Mouse (Mus musculus) right cerebral cortex, postnatal 36 days (tissue): ENCODE data around the gene Elavl3.
A peak's percentile ranks its signal among the peaks of the same experiment; 100 is the strongest.

ENCODE experiments used
- DNase-seq, 2 experiments: peaks; one replicate each; pipeline ENCODE4 v3.0.0; 2022; ENCODE audit warnings: low spot score in 2 of 2, mixed read lengths in 1 of 2

Elavl3 gene

DNA sequence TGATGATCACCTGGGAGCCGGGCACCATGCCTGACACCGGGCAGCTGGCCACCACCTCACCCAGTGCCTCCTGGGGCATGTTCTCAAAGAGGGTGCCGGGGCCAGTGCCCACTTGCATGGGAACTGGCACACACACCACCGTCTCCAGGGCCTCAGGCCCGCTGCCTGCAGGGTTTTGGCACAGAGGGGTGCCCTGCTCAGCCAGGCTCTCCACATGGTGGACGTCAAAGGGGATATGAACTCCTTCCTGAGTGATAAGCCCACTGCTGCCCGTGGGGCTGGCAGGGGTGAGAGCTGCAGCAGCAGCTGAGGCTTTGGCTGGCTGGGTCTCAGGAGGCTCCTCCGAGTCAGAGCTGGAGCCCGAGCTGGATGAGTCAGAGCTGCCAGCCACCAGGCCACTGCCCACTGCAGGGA, 6.2 kb upstream of the Elavl3 start:
- DNase-seq, result no peak

DNA sequence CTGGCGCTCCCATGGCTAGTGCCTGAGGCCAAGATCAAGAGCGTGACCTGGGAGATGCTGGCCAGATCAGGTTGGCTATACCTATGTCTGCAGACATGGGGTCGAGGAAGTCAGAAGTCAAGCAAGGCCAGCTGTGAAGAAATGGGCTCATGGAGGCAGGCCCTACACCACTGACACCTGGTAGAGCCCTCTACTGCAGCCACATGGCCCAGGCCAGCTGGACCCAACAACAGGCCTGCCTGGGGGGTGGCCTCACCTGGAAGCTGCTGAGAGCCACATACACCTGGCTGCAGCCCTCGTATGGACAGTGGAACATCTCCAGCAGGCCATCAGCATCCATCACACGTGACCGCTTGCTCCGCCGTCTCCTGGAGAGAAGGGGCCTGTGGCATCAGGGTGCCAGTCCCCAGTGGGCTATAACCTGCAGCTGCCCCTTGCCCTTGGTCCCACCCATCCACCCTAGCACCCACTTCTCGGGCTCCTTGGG, 5.3 kb upstream of the Elavl3 start:
- no peak for DNase-seq

DNA sequence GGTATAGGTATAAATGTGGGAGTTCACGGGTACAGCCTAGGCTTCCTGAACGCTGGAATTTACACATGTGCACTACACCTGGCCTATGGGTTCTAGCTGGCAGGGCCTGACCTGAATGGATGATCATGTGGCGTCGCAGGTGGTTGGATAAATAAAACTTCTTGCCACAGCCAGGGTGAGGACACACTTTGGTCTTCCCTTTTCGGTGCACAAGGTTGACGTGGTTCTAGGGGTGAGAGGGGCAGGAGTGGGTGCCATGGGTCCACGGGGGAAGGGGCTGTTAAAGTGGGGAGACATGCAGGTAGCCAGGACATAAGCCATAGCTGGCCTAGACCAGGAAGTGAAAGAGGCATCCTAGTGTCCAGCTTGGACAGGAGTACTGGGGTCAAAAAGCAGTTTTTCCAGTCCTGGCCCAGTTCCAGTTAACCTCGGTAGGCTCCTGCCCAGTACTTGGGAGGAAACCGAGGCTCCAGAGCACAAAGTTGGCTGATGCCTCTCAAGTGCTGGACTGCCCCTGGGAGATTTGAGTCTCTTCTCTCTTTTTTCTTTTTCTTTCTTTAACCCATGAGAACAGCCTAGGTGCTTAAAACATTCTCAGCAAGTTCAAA, 4.6 kb upstream of the Elavl3 start:
- DNase-seq, result no peak

DNA sequence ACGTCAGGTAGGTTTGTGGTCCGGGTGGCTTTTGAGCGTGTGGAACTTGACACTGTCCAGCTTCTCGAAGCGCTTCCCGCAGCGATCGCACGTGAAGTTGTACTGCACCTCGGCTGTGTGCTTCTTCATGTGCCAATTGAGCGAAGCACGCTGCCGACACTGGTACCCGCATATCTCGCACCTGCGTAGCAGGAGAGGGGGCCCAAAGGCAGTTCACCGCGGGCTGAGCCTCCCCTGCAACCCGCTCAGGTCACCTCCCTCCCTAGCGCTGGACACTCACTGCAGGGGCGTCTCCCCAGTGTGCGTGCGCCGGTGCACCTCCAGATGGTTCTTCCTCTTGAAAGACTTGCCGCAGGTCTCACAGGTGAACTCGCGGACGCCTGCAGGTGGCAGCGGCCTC, 3.9 kb upstream of the Elavl3 start:
- no peak for DNase-seq

DNA sequence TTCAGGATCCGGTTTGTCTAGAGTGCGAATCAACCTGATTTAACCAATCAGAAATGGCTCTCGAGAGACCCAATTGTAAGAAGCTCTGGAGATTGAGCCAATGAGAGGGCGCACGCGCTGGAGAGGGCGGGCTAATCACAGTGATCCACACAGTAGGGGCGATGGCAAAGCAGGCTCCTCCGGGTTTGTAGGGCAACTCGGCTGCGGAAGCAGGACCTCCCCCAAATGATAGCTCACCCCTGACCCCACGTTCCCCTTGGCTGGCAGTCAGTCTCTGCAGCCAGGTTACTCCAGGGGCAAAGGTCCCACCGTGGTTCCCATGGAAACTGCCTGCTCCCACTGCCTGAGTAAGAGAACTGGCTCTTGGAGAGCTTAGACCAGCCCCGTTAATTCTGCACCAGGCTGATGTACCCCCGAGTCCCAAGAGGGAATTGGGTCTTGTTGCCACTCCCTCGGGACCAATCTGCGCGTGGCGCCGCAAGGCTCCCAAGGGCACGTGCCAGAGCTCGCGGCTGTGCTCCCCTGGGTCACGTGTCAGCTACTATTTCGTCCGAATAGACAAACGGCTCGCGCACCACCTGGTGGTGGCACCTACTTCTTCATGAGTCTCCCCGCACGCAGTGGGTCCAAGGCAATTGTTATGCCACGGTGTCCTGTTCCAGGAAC, 2.7 kb upstream of the Elavl3 start:
- peak; percentile 75 to 81 for DNase-seq

DNA sequence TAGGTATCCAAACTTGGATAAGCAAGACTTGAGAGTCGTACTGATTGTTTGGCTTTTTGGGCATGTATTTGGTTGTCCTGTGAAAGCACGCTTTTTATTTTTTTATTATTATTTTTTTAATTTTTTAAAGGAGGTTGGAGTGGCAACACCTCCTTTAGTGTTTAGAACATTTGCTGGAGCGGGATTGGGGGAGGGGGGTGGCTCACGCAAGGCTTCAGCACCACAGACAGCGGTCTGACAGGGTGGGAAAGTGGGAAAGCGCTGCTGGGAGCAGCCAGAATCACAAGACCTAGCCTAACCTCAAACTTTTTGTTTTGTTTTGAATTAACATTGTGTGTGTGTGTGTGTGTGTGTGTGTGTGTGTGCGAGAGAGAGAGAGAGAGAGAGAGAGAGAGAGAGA, 1.8 kb upstream of the Elavl3 start:
- DNase-seq, result no peak

DNA sequence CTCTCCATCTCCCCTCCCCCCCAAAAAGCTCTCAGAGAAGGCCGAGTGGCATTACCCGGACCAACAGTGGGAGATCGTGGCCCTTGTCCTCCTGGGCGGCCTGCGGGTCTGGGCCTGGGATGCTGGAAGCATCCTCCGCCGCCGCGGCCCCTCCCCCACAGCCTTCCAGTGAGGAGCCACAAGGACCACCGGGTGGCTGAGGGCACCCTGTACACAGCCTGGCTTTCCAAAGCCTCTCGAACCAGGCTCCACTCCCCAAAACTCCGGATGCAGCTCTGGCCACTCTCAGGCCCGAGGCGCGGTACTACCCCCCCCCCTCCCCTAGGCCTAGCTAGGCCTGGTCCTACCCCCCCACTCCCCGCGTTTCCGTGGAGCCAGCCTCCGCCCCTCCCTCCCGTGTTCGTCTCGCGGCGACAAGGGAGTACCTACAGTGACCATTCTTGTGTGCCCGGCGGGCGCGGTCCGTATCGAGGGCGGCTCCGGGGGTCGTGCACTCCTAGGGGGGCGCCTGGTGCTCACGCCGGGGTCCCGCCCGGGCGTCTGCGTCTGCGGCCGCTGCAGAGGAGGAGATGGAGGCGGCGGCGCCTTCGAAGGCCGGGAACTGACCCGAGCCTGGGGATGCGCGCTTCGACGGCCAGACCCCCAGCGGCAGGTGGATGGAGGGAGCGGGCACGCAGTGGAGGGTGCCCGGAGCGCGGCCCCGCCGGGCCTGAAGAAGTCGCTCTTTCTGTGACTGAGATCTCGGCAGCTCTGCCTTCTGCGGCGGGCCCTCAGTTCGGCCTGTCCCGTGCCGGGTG, 464 bp downstream of the Elavl3 start:
- DNase-seq, result no peak

DNA sequence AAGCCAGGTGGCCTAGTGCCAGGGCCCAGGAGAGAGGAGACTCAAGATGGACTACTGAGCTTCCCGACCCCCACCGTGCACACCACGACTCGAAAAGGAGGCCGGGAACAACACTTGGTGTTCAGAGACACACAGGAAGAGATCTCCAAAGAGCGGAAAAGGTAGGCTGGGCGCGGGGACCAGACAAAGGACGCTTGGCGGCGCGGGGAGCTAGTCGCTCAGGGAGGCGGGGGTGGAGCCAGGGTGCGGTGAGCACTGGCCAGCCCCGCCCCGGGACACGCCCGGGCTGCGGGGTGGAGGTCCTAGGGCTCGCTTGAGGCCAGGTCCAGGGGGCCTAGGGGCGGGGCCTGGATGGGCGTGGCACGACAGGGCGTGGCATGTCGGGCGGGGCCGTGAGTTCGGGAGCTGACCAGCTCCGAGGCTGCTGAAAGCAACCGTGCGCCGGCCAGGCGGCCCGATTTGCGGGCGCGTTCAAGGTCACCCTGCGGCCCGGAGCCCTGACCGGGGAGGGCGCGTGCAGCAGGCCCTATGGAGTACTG, 1.4 kb downstream of the Elavl3 start:
- DNase-seq, result peak; percentile 59 to 66

DNA sequence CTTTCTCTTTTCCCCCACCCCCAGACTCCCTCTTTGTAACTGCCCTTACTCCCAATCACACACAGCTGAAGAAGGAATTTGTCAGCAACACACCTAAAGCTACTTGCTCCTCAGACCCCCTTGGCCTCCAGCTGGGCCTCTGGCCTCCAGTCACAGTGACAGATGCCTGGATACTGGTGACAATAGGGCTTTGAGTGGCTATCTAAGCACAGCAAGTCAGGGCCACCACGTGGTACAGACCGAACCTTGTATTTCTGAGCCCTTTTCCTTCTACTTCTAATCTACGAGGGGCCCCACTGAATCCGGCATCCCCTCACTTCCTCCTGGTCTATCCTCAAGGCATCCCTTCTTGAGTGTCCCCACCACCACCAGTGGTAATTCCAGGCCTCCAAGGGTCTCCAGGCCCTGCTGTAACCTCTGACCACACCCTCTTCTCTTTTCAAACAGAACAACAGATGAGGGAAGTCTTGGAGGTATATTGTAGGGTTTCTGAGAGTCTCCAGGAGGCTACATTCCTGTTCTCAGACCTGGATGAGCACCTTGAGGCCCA, 2.0 kb downstream of the Elavl3 start:
- DNase-seq, result no peak

DNA sequence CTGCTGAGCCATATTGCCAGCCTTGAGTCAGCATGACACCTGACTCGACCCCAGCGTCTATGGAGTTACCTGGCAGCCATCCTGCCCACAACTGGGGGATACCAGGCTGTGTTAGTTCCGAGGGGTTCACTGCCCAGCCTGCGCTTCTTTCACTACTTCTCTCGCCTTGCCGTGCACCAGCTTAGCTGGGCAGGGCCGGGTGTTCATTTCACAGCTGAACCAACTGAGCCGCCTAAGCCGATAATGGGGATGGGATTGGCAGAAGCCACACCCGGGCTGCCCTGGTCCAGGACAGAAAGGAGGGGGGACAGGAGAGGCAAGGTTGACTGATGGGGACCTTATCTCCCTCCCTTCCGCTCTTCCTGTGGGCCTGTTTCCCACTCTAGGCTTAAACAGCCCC, 2.5 kb downstream of the Elavl3 start:
- no peak for DNase-seq

DNA sequence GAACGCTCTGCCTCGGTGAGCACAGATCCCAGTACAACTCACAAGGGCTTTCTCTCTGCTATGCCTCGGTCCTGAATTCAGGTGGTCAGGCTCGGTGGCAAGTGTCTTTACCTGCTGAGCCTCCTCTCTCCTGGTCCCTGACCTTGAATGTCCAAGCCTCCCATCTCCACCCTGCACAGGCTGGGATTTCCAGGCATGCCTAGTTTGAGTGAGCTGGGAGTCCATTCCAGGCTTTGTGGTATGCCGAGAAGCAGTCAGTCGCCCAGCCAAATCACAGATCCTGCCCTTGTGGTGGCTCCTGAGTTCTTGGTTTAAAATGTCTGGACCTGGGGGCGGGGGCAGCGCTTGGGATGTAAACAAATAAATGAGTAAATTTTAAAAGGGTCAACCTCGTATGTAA, 4.5 kb downstream of the Elavl3 start:
- no peak for DNase-seq

DNA sequence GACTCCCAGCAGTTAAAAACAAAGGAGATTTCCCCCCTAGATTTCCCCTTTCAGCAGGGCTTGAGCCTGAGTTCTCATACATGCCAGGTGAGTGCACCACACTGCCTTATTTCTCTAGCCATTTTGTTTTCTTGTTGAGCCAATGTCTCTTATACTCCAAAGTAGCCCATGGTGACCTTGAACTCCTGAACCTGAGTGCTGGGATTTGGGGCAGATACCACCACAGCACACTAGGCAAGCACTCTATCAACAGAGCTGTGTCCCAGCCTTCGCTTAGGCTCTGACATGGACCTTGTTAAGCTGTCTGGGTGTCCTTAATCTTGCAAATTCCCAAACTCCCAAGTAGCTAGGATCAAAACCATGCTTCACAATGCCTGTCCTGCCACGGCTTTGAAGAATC, 10.0 kb downstream of the Elavl3 start:
- DNase-seq, result no peak

DNA sequence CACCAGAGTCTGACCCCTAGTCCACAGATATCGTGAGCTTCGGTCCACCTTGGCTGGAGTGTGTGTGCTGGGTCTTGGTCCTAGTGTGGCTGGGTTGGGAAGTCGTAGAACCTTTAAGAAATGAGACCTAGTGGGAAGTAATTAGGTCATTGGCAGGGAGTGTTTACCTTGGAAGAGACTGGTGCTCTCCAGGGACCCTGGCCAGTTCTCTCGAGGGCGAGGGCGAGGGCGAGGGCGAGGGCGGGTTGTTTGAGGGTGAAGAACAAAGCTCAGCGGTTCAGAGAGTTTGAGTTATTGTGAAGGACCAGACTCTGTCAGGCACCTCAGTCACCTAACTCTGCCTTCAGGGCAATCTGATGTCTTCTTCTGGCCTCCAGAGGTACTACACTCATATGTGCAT, 14.0 kb downstream of the Elavl3 start:
- DNase-seq, result no peak

DNA sequence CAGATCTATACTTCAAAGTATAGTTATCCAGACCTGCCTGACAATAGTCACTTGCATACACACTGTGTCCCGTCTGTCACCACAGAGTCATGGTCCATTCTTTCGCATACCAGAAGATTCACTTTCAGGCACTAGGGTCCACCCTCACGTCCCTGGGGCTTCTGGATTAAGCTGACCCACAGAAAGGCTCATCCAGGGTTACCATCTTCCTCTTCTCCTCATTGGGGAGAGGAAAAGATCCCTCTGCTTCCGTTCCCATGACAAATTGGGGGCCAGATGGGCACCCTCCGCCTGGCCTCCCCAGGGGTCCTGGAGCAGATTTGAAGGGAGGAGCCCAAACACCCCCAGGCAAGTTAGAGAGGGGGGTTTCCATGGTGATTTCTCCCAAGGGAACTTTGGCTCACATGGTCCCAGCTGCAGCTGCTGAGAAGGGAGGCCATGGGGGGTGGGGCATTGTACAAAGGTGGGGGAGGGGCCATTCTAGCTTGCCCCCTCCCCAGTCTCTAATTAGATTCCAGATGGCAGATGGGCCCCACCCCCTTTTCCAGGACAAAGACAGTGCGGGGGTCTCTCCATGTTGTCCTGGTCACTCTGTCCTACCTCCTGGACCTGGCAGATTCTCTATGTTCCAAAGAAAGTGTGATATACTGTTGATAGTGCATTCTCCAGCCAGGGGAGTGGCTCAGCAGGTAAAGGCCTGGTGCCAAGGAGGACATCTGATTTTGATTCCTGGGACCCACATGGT, 16.4 kb downstream of the Elavl3 start:
- no peak for DNase-seq

DNA sequence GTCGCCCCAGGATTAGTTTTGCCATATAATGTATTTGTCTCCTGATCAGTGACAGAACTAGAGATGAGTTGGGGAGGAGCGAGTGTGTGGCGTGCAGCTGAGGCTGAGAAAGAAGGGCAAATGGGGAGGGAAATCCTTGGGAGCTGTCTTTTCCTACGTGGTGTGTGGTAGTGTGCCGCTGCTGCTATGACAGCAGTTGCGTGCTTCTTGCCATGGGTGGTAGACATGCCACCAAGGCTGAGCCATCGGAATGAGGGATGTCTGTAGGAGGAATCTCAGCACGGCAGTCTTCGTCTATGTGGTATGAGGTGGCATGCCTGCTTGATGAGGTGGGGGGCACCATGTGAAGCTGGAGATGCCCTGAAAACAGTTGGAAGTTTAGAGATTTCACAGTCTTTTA, 21.4 kb downstream of the Elavl3 start:
- no peak for DNase-seq

DNA sequence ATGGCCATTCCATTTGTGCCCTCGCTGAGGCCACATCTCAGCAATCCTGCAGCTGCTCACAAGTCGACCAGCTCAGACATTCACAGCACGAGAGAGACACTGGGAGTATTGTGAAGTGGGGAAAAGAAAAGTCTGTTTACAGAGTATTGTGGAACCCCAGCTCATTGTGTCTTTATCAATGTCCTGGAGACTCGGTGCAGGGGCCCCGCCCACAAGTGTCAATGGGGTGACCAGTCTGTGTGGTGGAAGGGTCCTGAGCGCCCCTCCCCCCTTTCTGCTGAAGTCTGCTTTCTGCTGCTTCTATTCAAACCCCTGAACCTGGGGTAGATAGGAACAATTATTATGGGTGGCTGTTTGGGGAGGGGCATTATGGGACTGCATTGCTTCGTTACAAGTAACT, 23.4 kb downstream of the Elavl3 start:
- no peak for DNase-seq

DNA sequence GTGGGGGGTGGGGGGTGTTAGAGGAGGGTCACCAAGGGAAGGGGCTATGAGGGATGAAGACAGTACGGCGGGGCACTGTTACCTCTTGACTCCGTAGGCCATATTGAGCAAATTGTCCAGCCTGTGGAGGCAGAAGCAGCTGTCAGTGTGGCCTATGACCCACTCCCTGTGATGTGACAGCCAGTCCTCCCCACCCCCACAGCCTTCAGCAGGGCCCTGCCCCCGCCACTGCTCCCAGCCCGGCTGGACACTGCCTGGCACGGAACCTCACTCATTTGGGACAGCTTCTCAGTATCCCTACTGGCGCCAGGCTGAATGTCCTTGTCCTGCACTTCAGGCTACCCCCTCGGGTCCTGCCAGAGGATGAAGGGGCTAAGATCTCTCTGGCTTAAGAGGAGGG, 27.2 kb downstream of the Elavl3 start:
- DNase-seq, result no peak

DNA sequence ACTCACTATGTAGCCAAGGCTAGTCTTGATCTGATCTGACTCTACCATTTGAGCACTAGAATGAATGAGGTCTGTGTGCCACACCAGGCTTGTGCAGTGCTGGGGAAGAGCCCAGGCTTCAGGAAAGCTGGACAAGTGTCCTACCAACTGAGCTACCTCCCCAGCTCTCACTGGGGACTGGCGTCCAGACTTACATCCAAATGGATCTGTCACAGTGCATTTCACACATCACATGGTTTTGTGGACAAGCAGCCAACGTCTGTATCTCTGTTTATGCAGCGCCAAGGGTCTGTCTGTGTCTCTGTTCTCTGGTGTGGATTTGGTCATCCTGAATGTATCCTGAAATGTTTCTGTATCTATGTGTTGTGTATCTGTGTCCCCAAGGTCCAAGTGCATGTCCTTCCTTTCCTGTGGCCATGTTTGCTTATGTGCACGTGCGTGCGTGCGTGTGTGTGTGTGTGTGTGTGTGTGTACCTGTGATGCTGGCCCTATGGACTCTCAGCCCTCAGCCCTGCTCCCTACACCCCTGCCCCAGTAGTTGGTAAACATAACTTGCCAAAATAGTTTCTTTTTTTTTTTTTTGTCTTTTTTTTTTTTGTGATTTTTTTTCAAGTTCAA, 34.5 kb downstream of the Elavl3 start:
- no peak for DNase-seq

DNA sequence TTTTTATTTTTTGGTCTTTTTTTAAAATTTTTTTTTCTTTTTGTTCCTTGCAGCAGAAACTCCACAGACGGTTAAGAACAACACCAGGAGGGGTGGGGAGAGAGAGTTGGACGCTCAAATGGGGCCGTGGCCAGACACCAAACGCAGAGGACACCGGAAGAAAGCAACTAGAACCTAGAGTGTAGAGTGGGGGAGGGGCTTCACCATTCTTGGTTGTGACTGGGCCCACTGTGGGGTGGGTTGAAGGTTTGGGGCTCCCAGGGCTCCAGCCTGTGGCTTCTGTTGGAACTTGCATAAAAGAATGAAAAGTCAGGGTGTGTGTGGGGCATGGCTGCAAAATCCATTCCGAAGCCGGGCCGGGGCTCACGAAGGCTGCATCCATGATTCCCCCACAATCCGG, 35.6 kb downstream of the Elavl3 start:
- DNase-seq, result no peak

DNA sequence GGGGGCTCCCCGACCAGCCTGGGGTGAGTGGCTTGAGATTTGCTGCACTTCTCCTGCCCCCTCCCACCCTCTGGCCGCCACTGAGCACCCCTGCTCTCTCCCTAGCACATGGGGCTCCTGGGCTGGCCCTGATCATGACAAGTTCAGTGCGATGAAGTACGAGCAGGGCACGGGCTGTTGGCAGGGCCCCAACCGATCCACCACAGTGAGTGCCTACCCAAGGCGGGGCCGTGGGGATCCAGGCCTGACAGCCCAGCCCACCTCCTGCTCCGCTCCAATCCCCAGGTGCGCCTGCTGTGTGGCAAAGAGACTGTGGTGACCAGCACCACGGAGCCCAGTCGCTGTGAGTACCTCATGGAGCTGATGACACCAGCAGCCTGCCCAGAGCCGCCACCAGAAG, 39.1 kb downstream of the Elavl3 start:
- DNase-seq, result no peak

DNA sequence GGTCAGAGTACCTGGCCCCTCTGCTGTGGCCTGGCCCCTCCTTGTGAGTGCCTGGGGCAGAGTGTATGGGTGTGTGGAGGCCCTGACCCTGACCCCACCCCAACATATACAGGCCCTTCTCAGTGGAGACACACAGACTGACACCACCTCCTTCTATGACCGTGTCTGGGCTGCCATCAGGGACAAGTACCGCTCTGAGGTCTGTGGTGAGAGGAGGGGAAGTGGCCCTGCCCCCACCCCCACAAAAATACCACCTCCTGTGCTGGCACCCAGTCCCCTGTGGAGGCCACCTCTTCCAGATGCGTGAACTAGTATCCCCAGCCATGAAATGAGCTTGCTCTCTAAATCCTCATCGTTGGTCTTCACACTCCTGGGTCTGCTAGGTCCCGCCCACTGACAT, 40.8 kb downstream of the Elavl3 start:
- no peak for DNase-seq
